Mouse (Mus musculus) brown adipose tissue, adult 24 weeks (tissue): ENCODE results near the gene Wdr31. TPM values are rescaled to one million over a fixed set of nuclear protein-coding genes. Genes with fewer than 3 reads are reported as not detected.
A peak's percentile ranks its signal among the peaks of the same experiment; 100 is the strongest.

Source experiments
- H3K27ac ChIP-seq: fragments of 200-500 bp; replicated peaks from 2 replicates; pipeline ENCODE4 v1.5.1; 2012; ENCODE audit warnings: low read depth, mild to moderate bottlenecking, low read length
- H3K4me1 ChIP-seq: fragments of 200-500 bp; 2 replicates; pipeline ENCODE4 v1.6.1; 2012; ENCODE audit warnings: low read length, mixed read lengths; ENCODE audit not compliant: control insufficient read depth, insufficient read depth, insufficient read length
- H3K4me3 ChIP-seq: fragments of 200-500 bp; 2 replicates; pipeline ENCODE4 v1.5.1; 2012; ENCODE audit warnings: low read depth, mild to moderate bottlenecking, low read length, moderate library complexity; ENCODE audit not compliant: insufficient read depth
- polyA plus RNA-seq: library from polyadenylated mRNA; stranded (reverse); fragments of >200 nt; gene quantifications from 2 replicates; pipeline ENCODE4 v1.2.4, GENCODE M21; 2012; ENCODE audit not compliant: missing spikeins, insufficient read depth, insufficient read length

Wdr31 gene
- polyA plus RNA-seq, 1 experiment = not detected

- H3K4me1 ChIP-seq = peaks cover 4% of the 10 kb centered on the region; the same call in 1 of the 2 replicates
- H3K27ac ChIP-seq = no peak overlapping the region
Measured at GRCm38 (mm10) chr4:62505991-62506390, 35.3 kb upstream of the Wdr31 start.

DNA sequence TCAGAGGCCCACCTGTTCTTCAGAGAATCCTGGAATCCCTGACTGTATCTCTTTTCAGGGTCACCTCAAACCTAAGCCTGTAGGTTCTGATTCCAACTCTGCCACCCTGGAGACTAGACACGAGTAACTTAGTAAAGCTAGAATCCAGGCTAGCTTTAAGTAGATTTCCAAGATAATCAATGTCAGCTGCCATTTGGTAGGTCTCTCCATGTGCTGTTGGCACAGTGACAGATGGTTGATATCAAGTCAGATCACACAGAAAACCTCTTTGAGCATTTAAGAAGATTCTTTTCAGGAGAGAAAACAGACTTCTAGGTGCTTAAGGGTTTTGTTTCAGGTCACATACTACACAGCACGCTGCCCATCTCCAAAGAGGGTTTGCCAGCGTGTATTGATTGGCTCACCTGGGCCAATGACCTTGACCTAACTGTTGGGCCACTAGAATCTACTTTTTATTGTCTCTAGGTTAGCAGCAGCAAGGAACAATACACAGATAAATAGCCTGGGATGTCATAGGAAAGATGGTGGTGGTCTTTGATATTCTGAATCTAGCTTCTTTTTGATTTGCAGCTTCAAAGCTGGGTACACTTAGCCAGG, 32.8 kb upstream of the Wdr31 start, which contains the start of gene Hdhd3:
Gene Hdhd3 (minus strand): TSS at position 94 of the 597 bp plus-strand sequence.
- Histone ChIP-seq H3K4me3 (peak within 1 kb of the TSS; percentile 84), H3K27ac (peak within 1 kb of the TSS; percentile 97), H3K4me1 (peaks cover 4% of the 10 kb centered on the region; the same call in 1 of the 2 replicates)

More at GRCm38 (mm10) chr4:62505991-62506390, 35.3 kb upstream of the Wdr31 start:
- no peak overlapping the region for H3K4me3 ChIP-seq

- Histone ChIP-seq H3K27ac (peak overlapping the region; percentile 97; the same call in 1 of the 2 replicates), H3K4me1 (peaks cover 4% of the 10 kb centered on the region; the same call in 1 of the 2 replicates), H3K4me3 (no peak overlapping the region)
Measured at GRCm38 (mm10) chr4:62502969-62503368, 32.3 kb upstream of the Wdr31 start.

- H3K27ac ChIP-seq = peak overlapping the region; percentile 97
- H3K4me3 ChIP-seq = peak overlapping the region; percentile 84
- peaks cover 4% of the 10 kb centered on the region; the same call in 1 of the 2 replicates for H3K4me1 ChIP-seq
Measured at GRCm38 (mm10) chr4:62501964-62502732, 31.5 kb upstream of the Wdr31 start.

GRCm38 (mm10) chr4:62501534-62501933, 30.8 kb upstream of the Wdr31 start:
- Histone ChIP-seq H3K27ac (peak overlapping the region; percentile 62), H3K4me1 (peaks cover 4% of the 10 kb centered on the region; the same call in 1 of the 2 replicates), H3K4me3 (peak overlapping the region; percentile 84)

GRCm38 (mm10) chr4:62500799-62501198, 30.1 kb upstream of the Wdr31 start:
- Histone ChIP-seq H3K4me1 (peaks cover 7% of the 10 kb centered on the region), H3K4me3 (no peak overlapping the region)

DNA sequence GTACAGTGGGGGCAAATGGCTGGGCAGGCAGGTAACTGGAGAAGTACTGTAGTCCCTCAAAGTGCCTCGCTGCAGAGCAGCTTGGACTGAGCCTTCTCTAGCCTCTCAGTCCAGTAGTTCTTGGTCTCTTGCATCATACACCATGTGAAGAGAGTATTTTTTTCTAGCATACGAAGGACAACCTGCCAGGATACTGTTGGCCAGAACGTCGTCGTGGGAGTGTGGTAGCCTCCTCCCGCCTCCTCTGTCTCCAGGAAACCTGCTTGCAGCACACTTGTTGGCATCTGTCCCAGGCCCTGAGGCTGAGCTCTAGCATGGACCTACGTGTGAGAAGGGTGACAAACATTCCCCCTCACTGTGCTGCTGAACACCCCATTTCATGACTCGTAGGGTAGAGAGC, 26.1 kb upstream of the Wdr31 start:
- H3K4me3 ChIP-seq = no peak overlapping the region
- H3K4me1 ChIP-seq = peaks cover 3% of the 10 kb centered on the region; the same call in 1 of the 2 replicates
- H3K27ac ChIP-seq = no peak overlapping the region

More at GRCm38 (mm10) chr4:62500799-62501198, 30.1 kb upstream of the Wdr31 start:
- no peak overlapping the region for H3K27ac ChIP-seq

DNA sequence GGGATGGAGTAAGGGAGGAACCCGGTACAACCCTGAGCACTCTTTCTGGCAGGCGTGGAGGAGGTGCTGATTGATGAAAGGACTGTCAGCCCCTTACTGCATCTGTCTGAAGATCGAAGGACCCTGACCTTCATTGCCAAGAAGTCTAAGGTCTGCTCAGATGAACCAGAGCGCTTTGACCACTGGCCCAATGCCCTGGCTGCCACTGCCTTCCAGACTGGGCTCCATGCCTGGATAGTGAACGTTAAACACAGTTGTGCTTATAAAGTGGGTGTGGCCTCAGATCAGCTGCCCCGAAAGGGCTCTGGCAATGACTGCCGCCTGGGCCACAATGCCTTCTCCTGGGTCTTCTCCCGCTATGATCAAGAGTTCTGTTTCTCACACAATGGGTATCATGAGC, 25.2 kb upstream of the Wdr31 start:
- no peak overlapping the region for H3K4me3 ChIP-seq
- H3K27ac ChIP-seq = no peak overlapping the region
- peaks cover 3% of the 10 kb centered on the region; the same call in 1 of the 2 replicates for H3K4me1 ChIP-seq

- Histone ChIP-seq H3K27ac (no peak overlapping the region), H3K4me3 (no peak overlapping the region), H3K4me1 (peaks cover 3% of the 10 kb centered on the region; the same call in 1 of the 2 replicates)
Measured at GRCm38 (mm10) chr4:62494230-62494629, 23.5 kb upstream of the Wdr31 start.

GRCm38 (mm10) chr4:62492682-62493081, 22.0 kb upstream of the Wdr31 start:
- Histone ChIP-seq H3K27ac (no peak overlapping the region), H3K4me1 (peaks cover 3% of the 10 kb centered on the region; the same call in 1 of the 2 replicates), H3K4me3 (no peak overlapping the region)

GRCm38 (mm10) chr4:62487914-62488313, 17.2 kb upstream of the Wdr31 start:
- Histone ChIP-seq H3K4me1 (no peaks in the 10 kb centered on the region), H3K4me3 (no peak overlapping the region), H3K27ac (no peak overlapping the region)

GRCm38 (mm10) chr4:62487172-62487571, 16.5 kb upstream of the Wdr31 start:
- H3K27ac ChIP-seq = no peak overlapping the region
- no peaks in the 10 kb centered on the region for H3K4me1 ChIP-seq
- no peak overlapping the region for H3K4me3 ChIP-seq

DNA sequence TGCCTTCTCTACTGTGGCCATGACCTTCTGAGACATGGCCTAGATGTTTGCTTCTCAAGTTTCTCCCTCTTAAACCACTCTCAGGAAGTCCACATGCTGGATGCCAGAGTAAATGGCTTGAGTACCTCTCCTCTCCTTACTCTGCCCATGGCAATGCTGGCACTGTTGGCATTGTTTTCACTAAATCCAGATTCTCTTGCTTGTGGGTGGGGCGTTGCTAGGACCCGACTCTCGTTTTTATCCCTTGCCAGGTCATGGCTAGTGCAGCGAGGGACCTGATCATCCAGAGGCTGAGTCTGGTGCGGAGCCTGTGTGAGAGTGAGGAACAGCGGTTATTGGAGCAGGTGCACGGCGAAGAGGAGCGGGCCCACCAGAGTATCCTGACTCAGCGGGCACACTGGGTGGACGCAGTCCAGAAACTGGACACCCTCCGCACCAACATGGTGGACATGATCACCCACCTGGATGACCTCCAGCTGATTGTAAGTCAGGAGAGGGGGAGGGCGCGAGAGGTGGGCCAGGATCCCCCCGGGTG, 15.5 kb upstream of the Wdr31 start:
- Histone ChIP-seq H3K27ac (no peak overlapping the region), H3K4me3 (no peak overlapping the region), H3K4me1 (no peaks in the 10 kb centered on the region)

DNA sequence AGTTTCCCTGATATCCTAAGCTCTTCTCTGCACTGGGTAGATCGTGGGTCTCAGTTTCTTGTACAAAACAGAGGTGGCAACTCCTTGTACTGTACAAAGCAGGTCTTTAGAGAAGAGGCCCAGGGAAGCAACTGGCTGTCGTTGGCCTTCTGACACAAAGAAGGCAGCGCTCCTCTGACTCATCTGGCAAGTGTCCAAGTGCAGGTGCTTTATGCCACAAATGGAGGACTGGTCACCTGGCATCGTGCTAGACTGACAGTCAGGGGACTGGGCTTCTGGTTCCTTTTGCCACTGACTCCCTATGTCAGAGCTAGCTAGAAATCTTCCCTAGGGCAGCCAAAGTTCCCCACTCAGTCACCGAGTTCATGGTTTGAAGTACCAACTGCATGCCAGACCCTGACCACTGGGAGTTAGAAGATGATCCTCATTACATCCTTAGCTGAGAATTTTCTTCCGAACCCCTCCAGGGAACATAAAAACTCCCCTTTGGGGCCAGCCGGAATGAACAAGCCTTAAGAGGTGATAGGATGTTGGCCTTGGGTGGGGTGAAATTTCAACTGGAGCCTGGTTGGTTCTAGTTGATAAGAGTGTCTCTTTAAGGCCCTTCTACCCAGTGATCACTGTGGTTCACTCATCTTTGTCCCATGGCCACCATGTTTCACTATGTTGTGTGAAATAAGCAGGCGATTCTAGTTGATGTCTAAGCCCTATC, 14.9 kb upstream of the Wdr31 start:
- Histone ChIP-seq H3K4me1 (no peaks in the 10 kb centered on the region), H3K27ac (no peak overlapping the region), H3K4me3 (no peak overlapping the region)

DNA sequence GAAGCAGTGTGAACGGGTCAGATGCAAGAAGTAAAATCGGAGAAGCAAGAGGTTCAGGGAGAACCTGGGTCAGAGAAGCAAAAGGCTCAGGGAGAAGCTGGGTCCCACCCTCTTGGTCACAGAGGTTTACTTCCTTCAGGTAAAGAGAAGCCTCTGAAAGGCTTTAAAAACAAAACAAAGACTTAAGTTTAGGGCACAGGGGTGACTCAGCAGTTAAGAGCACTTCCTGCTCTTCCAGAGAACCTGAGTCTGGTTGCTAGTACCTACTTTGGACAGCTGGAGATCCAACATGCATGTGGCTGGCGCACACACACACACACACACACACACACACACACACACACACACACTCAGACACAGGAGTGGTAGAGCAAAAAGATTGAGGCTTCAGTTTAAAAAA, 14.2 kb upstream of the Wdr31 start:
- Histone ChIP-seq H3K4me1 (no peaks in the 10 kb centered on the region), H3K4me3 (no peak overlapping the region), H3K27ac (no peak overlapping the region)
